Mouse (Mus musculus): ENCODE results near the gene Smarca1.

DNA sequence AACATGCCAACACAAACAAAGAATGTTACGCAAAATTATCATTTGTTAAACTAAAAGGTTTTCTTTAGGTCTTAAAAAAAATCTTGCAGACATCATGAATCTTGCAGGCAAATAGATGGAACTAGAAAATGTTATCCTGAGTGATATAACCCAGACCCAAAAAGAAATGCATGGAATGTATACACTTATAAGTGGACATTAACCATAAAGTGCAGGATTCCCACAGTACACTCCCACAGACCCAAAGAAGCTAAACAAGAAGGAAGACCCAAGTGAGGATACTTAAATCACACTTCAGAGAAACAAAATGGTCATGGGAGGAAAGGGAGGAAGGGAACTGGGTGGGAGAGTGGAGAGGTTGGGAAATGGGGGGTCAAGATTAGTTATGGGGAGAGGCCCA, 34.2 kb downstream of the Smarca1 start:
- TF ChIP-seq EP300 (IDR thresholded peaks at IDR 0.05; ENCODE audit: low read depth) (no peak), CTCF (IDR thresholded peaks at IDR 0.05; ENCODE audit: low read depth) (no peak)
